Mouse (Mus musculus) stomach, embryonic 16.5 days (tissue): ENCODE data around the gene Eng. TPM values are rescaled to one million over a fixed set of nuclear protein-coding genes. Genes with fewer than 3 reads are reported as not detected.

Experiments
- ATAC-seq: fragments of 200-750 bp; cut with Nextera tagmentation; 2 replicates; pipeline ENCODE4 v1.8.0; 2017; ENCODE audit warnings: moderate number of reproducible peaks, moderate TSS enrichment; ENCODE audit not compliant: insufficient read depth, low FRiP score
- H3K27ac ChIP-seq: fragments of 300-500 bp; sonication (generic); 2 replicates; pipeline ENCODE4 v1.5.1; 2014; ENCODE audit warnings: low read length
- H3K27me3 ChIP-seq: fragments of 300-500 bp; sonication (generic); 2 replicates; pipeline ENCODE4 v1.6.1; 2014; ENCODE audit warnings: low read length, control low read depth, mixed read lengths; ENCODE audit not compliant: control insufficient read depth, insufficient read depth
- H3K36me3 ChIP-seq: fragments of 300-500 bp; sonication (generic); 2 replicates; pipeline ENCODE4 v1.6.1; 2014; ENCODE audit warnings: low read length; ENCODE audit not compliant: control insufficient read depth, insufficient read depth
- H3K4me1 ChIP-seq: fragments of 300-500 bp; sonication (generic); 2 replicates; pipeline ENCODE4 v1.6.1; 2014; ENCODE audit warnings: low read length, control low read depth, mixed read lengths; ENCODE audit not compliant: control insufficient read depth, insufficient read depth
- H3K4me2 ChIP-seq: fragments of 300-500 bp; sonication (generic); 2 replicates; pipeline ENCODE4 v1.6.1; 2014; ENCODE audit warnings: low read depth, low read length, mixed read lengths
- H3K4me3 ChIP-seq: fragments of 300-500 bp; sonication (generic); replicated peaks from 2 replicates; pipeline ENCODE4 v1.5.1; 2014; ENCODE audit warnings: mild to moderate bottlenecking, low read length
- H3K9ac ChIP-seq: fragments of 300-500 bp; sonication (generic); 2 replicates; pipeline ENCODE4 v1.6.1; 2014; ENCODE audit warnings: low read length
- H3K9me3 ChIP-seq: fragments of 300-500 bp; sonication (generic); replicated peaks from 2 replicates; pipeline ENCODE4 v1.6.1; 2016; ENCODE audit warnings: low read length, control low read depth; ENCODE audit not compliant: control insufficient read depth
- WGBS: fragments of 180-500 bp; shearing (Covaris S2); extraction: QIAGEN DNeasy Blood & Tissue Kit; methylation state at CpG from one replicate; pipeline ENCODE4 v1.1.7; 2014; 5-methylcytosine and 5-hydroxymethylcytosine counted together
- polyA plus RNA-seq: library from polyadenylated mRNA; unstranded; fragments of >200 nt; fragmentation: Nextera tagmentation; extraction: Ambion mirVana; gene quantifications from 2 replicates; pipeline ENCODE4 v1.2.1, GENCODE M21; 2015

Gene Eng
- polyA plus RNA-seq, 1 experiment from 2014 or later, result 64.5 TPM

GRCm38 (mm10) chr2:32647366-32647765, 971 bp downstream of the Eng start:
- no peaks in the 10 kb centered on the region for H3K36me3 ChIP-seq
- peak overlapping the region; percentile 46 for H3K4me3 ChIP-seq
- H3K4me1 ChIP-seq, result peaks cover 27% of the 10 kb centered on the region
- H3K9ac ChIP-seq, result peak overlapping the region; percentile 77; the same call in 1 of the 2 replicates
- H3K27me3 ChIP-seq, result no peaks in the 10 kb centered on the region
- peak overlapping the region; percentile 52 for H3K4me2 ChIP-seq
- peak overlapping the region; percentile 84 for H3K27ac ChIP-seq
- no peak for ATAC-seq
- WGBS, result 77% methylated on average over 7 of the region's 7 CpGs
- H3K9me3 ChIP-seq, result no peaks in the 10 kb centered on the region

- Histone ChIP-seq H3K4me1 (peaks cover 15% of the 10 kb centered on the region; the same call in 1 of the 2 replicates), H3K9me3 (no peaks in the 10 kb centered on the region), H3K36me3 (no peaks in the 10 kb centered on the region), H3K4me3 (no peak overlapping the region), H3K4me2 (no peak overlapping the region), H3K9ac (peak overlapping the region; percentile 11; the same call in 1 of the 2 replicates), H3K27ac (peak overlapping the region; percentile 13), H3K27me3 (no peaks in the 10 kb centered on the region)
- ATAC-seq, result no peak
- WGBS, result 43% methylated on average over 7 of the region's 7 CpGs
Observed at GRCm38 (mm10) chr2:32653764-32654163, 7.4 kb downstream of the Eng start.

- H3K36me3 ChIP-seq, result no peaks in the 10 kb centered on the region
- H3K9me3 ChIP-seq, result no peaks in the 10 kb centered on the region
- no peak overlapping the region for H3K4me2 ChIP-seq
- H3K27me3 ChIP-seq, result no peaks in the 10 kb centered on the region
- peak overlapping the region; percentile 35; the same call in 1 of the 2 replicates for H3K9ac ChIP-seq
- no peak for ATAC-seq
- H3K27ac ChIP-seq, result peak overlapping the region; percentile 66
- H3K4me3 ChIP-seq, result no peak overlapping the region
- peaks cover 15% of the 10 kb centered on the region; the same call in 1 of the 2 replicates for H3K4me1 ChIP-seq
- WGBS, result 61% methylated on average over 14 of the region's 14 CpGs
Observed at GRCm38 (mm10) chr2:32654743-32655393, 8.5 kb downstream of the Eng start.

GRCm38 (mm10) chr2:32655394-32655744, 9.0 kb downstream of the Eng start:
- WGBS, result 77% methylated on average over 3 of the region's 3 CpGs

GRCm38 (mm10) chr2:32655826-32656225, 9.4 kb downstream of the Eng start:
- peaks cover 15% of the 10 kb centered on the region; the same call in 1 of the 2 replicates for H3K4me1 ChIP-seq
- peak overlapping the region; percentile 66 for H3K27ac ChIP-seq
- 44% methylated on average over 12 of the region's 12 CpGs for WGBS
- H3K9me3 ChIP-seq, result no peaks in the 10 kb centered on the region
- no peak overlapping the region for H3K9ac ChIP-seq
- H3K27me3 ChIP-seq, result no peaks in the 10 kb centered on the region
- no peaks in the 10 kb centered on the region for H3K36me3 ChIP-seq
- no peak overlapping the region for H3K4me3 ChIP-seq
- ATAC-seq, result peak; percentile 63; the same call in 1 of the 2 replicates
- H3K4me2 ChIP-seq, result no peak overlapping the region

More at GRCm38 (mm10) chr2:32655394-32655744, 9.0 kb downstream of the Eng start:
- Histone ChIP-seq H3K4me2 (no peak overlapping the region), H3K9me3 (no peaks in the 10 kb centered on the region), H3K27ac (peak overlapping the region; percentile 66), H3K4me3 (no peak overlapping the region), H3K27me3 (no peaks in the 10 kb centered on the region), H3K9ac (no peak overlapping the region), H3K36me3 (no peaks in the 10 kb centered on the region), H3K4me1 (peaks cover 15% of the 10 kb centered on the region; the same call in 1 of the 2 replicates)
- ATAC-seq, result no peak

- no peaks in the 10 kb centered on the region for H3K9me3 ChIP-seq
Observed at GRCm38 (mm10) chr2:32658873-32659272, 12.5 kb downstream of the Eng start.

GRCm38 (mm10) chr2:32661509-32662107, 15.2 kb downstream of the Eng start:
- Histone ChIP-seq H3K9me3 (no peaks in the 10 kb centered on the region), H3K4me3 (no peak overlapping the region), H3K4me1 (peaks cover 11% of the 10 kb centered on the region), H3K27me3 (no peaks in the 10 kb centered on the region), H3K36me3 (no peaks in the 10 kb centered on the region), H3K4me2 (no peak overlapping the region), H3K27ac (peak overlapping the region; percentile 74), H3K9ac (peak overlapping the region; percentile 42)
- peak; percentile 63 for ATAC-seq
- 26% methylated on average over 7 of the region's 7 CpGs for WGBS

More at GRCm38 (mm10) chr2:32658873-32659272, 12.5 kb downstream of the Eng start:
- H3K27me3 ChIP-seq, result no peaks in the 10 kb centered on the region
- no peaks in the 10 kb centered on the region for H3K36me3 ChIP-seq
- no peak overlapping the region for H3K4me3 ChIP-seq
- no peak for ATAC-seq
- no peak overlapping the region for H3K9ac ChIP-seq
- no peak overlapping the region for H3K4me2 ChIP-seq
- H3K4me1 ChIP-seq, result peaks cover 25% of the 10 kb centered on the region
- no peak overlapping the region for H3K27ac ChIP-seq
- 78% methylated on average over 2 of the region's 2 CpGs for WGBS

GRCm38 (mm10) chr2:32662291-32662690, 15.9 kb downstream of the Eng start:
- Histone ChIP-seq H3K4me3 (no peak overlapping the region), H3K4me1 (peaks cover 11% of the 10 kb centered on the region), H3K9me3 (no peaks in the 10 kb centered on the region), H3K27ac (peak overlapping the region; percentile 74), H3K36me3 (no peaks in the 10 kb centered on the region), H3K9ac (peak overlapping the region; percentile 42), H3K27me3 (no peaks in the 10 kb centered on the region), H3K4me2 (no peak overlapping the region)
- 46% methylated on average over 5 of the region's 5 CpGs for WGBS
- 0 out of 2 replicates have a peak, but pooled peaks have one; percentile 6 for ATAC-seq

- H3K27ac ChIP-seq, result no peak overlapping the region
- peaks cover 11% of the 10 kb centered on the region for H3K4me1 ChIP-seq
- H3K4me2 ChIP-seq, result no peak overlapping the region
- 67% methylated on average over 8 of the region's 8 CpGs for WGBS
- ATAC-seq, result no peak
- H3K4me3 ChIP-seq, result no peak overlapping the region
- no peaks in the 10 kb centered on the region for H3K27me3 ChIP-seq
- H3K9me3 ChIP-seq, result no peaks in the 10 kb centered on the region
- H3K36me3 ChIP-seq, result no peaks in the 10 kb centered on the region
- H3K9ac ChIP-seq, result no peak overlapping the region
Observed at GRCm38 (mm10) chr2:32665345-32665744, 18.9 kb downstream of the Eng start.
